In genomic region chr4:59326031-59326760, GRCm38 (mm10) we compare ENCODE assay signal across 30 mouse cellular contexts.
DNase-seq lines count a peak whose midpoint lies in the region; ATAC-seq and TF ChIP-seq lines count a peak whose summit lies in the region.
"Had no signal": no experiment of that assay in that cellular context is flagged by ENCODE, and none has a peak within 500 bp of the region (broad histone marks: within the 10 kb centered on the region; RNA-seq: fewer than 3 reads in every experiment).

No protein-coding gene starts in this region.

- no peak overlapping the region for H3K4me3 ChIP-seq in left cerebral cortex, adult 2 months
- no peak overlapping the region for H3K4me3 ChIP-seq in forebrain, postnatal 0 days (ENCODE audit: low read depth, low read length)
- H3K4me3 ChIP-seq: embryonic facial prominence, embryonic 12.5 days; erythroblast, embryonic 14.5 days; forebrain, embryonic 10.5 days; forebrain, embryonic 13.5 days; gastrocnemius, adult 2 months; heart, embryonic 12.5 days; heart, embryonic 15.5 days had no signal

- peak; percentile 22 for ATAC-seq in CD4-positive, CD25-positive, alpha-beta regulatory T cell, adult 4 months
- no peak for ATAC-seq in forebrain, postnatal 0 days
- ATAC-seq: forebrain, embryonic 13.5 days; forebrain, embryonic 16.5 days; hindbrain, postnatal 0 days; Patski had no signal

- H3K9ac ChIP-seq in forebrain, postnatal 0 days, result no peak overlapping the region
- H3K9ac ChIP-seq: embryonic facial prominence, embryonic 12.5 days; forebrain, embryonic 13.5 days; heart, embryonic 12.5 days; heart, embryonic 15.5 days; hindbrain, embryonic 14.5 days had no signal

- H3K9me3 ChIP-seq in forebrain, postnatal 0 days (ENCODE audit: low read length), result no peaks in the 10 kb centered on the region
- H3K9me3 ChIP-seq: embryonic facial prominence, embryonic 12.5 days; forebrain, embryonic 13.5 days; G1E; heart, embryonic 12.5 days; heart, embryonic 15.5 days had no signal

- WGBS in forebrain, postnatal 0 days, result 90% methylated on average over 6 of the region's 6 CpGs

- peaks cover 2% of the 10 kb centered on the region; the same call in 1 of the 2 replicates for H3K4me1 ChIP-seq in forebrain, postnatal 0 days (ENCODE audit: insufficient read depth)

- intact Hi-C loops in heart, postnatal 14 days (cut with DNase I), result no loop called here
- intact Hi-C loops in left cerebral cortex, adult 2 months (cut with DNase I), result no loop called here

- no peak overlapping the region for H3K27ac ChIP-seq in left cerebral cortex, adult 2 months
- no peak overlapping the region for H3K27ac ChIP-seq in forebrain, postnatal 0 days (ENCODE audit: low read depth, low read length)
- H3K27ac ChIP-seq: embryonic facial prominence, embryonic 12.5 days; forebrain, embryonic 10.5 days; forebrain, embryonic 13.5 days; gastrocnemius, adult 2 months; heart, embryonic 15.5 days; hindbrain, embryonic 14.5 days; hindbrain, postnatal 0 days had no signal

- H3K36me3 ChIP-seq in forebrain, postnatal 0 days (ENCODE audit: insufficient read depth), result no peaks in the 10 kb centered on the region
- H3K36me3 ChIP-seq: embryonic facial prominence, embryonic 12.5 days; forebrain, embryonic 10.5 days; heart, embryonic 15.5 days had no signal

- H3K27me3 ChIP-seq in forebrain, postnatal 0 days (ENCODE audit: insufficient read depth, low read length), result no peaks in the 10 kb centered on the region
- H3K27me3 ChIP-seq: CH12.LX; embryonic facial prominence, embryonic 12.5 days; forebrain, embryonic 13.5 days; heart, embryonic 12.5 days; heart, embryonic 15.5 days; Patski had no signal

- H3K4me2 ChIP-seq in forebrain, postnatal 0 days (ENCODE audit: low read depth), result no peak overlapping the region
- H3K4me2 ChIP-seq: embryonic facial prominence, embryonic 12.5 days; forebrain, embryonic 13.5 days; heart, embryonic 12.5 days; heart, embryonic 15.5 days; hindbrain, embryonic 14.5 days had no signal

- peak; percentile 25 for DNase-seq in heart, adult 11 months
- no peak for DNase-seq in heart, postnatal 14 days
- peak; percentile 27 for DNase-seq in CD4-positive helper T cell, adult 2 months (ENCODE audit: low read depth, low spot score)
- peak; percentile 50 for DNase-seq in naive thymus-derived CD4-positive, alpha-beta T cell, adult 2 months (ENCODE audit: low read depth)
- no peak for DNase-seq in left cerebral cortex, adult 2 months (ENCODE audit: extremely low spot score in 1 of 2, low spot score in 2 of 2)
- DNase-seq in forebrain, postnatal 0 days, result no peak
- DNase-seq: adrenal gland, postnatal 10 days; adrenal gland, postnatal 36 days; B cell, adult 2 months; cerebellum, adult 18-20 months; cerebellum, adult 9-10 months; cerebellum, postnatal 14 days; gastrocnemius, adult 2 months; gastrocnemius, postnatal 14 days; heart, adult 18-20 months; heart, postnatal 10 days; heart, postnatal 4 days had no signal

- no peak for TF ChIP-seq CTCF in left cerebral cortex, adult 2 months (IDR thresholded peaks at IDR 0.05)
- TF ChIP-seq CTCF in forebrain, postnatal 0 days (IDR thresholded peaks at IDR 0.05; ENCODE audit: low read depth), result no peak

Comparison
In these comparisons a context has a peak if more than half of its experiments do, and no peak if none do; other contexts are left out.
1. DNase-seq: peak in heart, adult 11 months (single experiment), CD4-positive helper T cell, adult 2 months (single experiment) and naive thymus-derived CD4-positive, alpha-beta T cell, adult 2 months (single experiment); none in heart, postnatal 14 days (0 of 2), left cerebral cortex, adult 2 months (0 of 2) and forebrain, postnatal 0 days (single experiment).